Comparison of ENCODE assay signal across 7 mouse cellular contexts in the genomic region with DNA sequence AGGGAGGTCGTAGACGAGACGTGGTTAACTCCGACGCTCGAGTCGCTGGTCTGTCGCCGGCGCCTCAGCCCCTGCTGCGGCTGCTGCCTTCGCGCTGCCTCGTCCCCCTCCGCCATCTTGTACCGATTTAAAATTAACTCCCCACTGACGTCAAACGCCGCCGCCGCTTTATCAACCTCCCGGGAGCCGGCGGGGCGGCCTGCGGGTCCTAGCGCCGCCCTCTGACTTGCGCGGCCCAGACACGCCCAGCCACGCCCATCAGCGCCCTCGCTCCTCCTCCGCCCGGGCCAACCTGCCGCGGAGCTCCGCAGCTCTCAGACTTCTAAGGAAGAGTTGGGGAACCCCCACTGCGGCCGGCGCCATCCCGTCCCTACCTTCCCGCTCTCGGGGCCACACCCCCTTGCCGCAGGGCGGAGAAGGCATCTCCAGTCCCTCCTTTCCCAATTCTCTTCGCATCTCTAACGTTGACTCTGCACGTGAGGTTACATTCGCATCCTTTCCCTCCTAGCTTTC. TPM values are rescaled to one million over a fixed set of nuclear protein-coding genes. Genes with fewer than 3 reads are reported as not detected.
A peak's percentile ranks its signal among the peaks of the same experiment; 100 is the strongest.
DNase-seq lines count a peak whose midpoint lies in the region; ATAC-seq and TF ChIP-seq lines count a peak whose summit lies in the region.

A gene (minus strand): TSS at position 213 of the 513 bp plus-strand sequence.

- no peaks in the 10 kb centered on the region for H3K9me3 ChIP-seq in intestine, postnatal 0 days (ENCODE audit: control insufficient read depth)
- no peaks in the 10 kb centered on the region for H3K9me3 ChIP-seq in midbrain, embryonic 12.5 days

- DNase-seq in adrenal gland, adult 8-10 months = peak; percentile 93
- DNase-seq in embryo, embryonic 9.5 days (ENCODE audit: extremely low spot score) = peak; percentile 94
- DNase-seq in gonadal fat pad, adult 2 months (ENCODE audit: low read depth) = no peak
- peak; percentile 94 for DNase-seq in left cerebral cortex, postnatal 4 days

- H3K27ac ChIP-seq in intestine, postnatal 0 days (ENCODE audit: low read depth, low read length) = peak within 1 kb of the TSS; percentile 99
- H3K27ac ChIP-seq in midbrain, embryonic 12.5 days (replicated peaks) = peak within 1 kb of the TSS; percentile 94
- peak within 1 kb of the TSS; percentile 96 for H3K27ac ChIP-seq in small intestine, adult 2 months (ENCODE audit: insufficient read depth, low read depth, low read length)

- peak; percentile 85 for ATAC-seq in intestine, postnatal 0 days
- ATAC-seq in midbrain, embryonic 12.5 days (ENCODE audit: low FRiP score, low read depth) = peak; percentile 94

- no peaks in the 10 kb centered on the region for H3K27me3 ChIP-seq in intestine, postnatal 0 days (replicated peaks; ENCODE audit: control insufficient read depth, insufficient read depth, low read length)
- peaks cover 21% of the 10 kb centered on the region for H3K27me3 ChIP-seq in midbrain, embryonic 12.5 days
- no peaks in the 10 kb centered on the region for H3K27me3 ChIP-seq in small intestine, adult 2 months (ENCODE audit: control insufficient read depth, insufficient read depth, low read length)

- peak within 1 kb of the TSS; percentile 89 for H3K4me3 ChIP-seq in intestine, postnatal 0 days (ENCODE audit: low read depth, low read length)
- H3K4me3 ChIP-seq in midbrain, embryonic 12.5 days = peak within 1 kb of the TSS; percentile 88
- peak within 1 kb of the TSS; percentile 74 for H3K4me3 ChIP-seq in small intestine, adult 2 months (ENCODE audit: low read depth, low read length)

- WGBS in intestine, postnatal 0 days = under 1% methylated on average over 49 of the region's 51 CpGs
- under 1% methylated on average over 49 of the region's 51 CpGs for whole genome bisulfite sequencing in midbrain, embryonic 12.5 days
- whole genome bisulfite sequencing in small intestine, adult 2 months = under 1% methylated on average over 51 of the region's 51 CpGs

- peak; percentile 94 for TF ChIP-seq POLR2A in small intestine, adult 2 months (IDR thresholded peaks at IDR 0.05; ENCODE audit: low read depth, low read length)

- peak within 1 kb of the TSS; percentile 83 for H3K4me2 ChIP-seq in intestine, postnatal 0 days (replicated peaks; ENCODE audit: low read depth)
- peak within 1 kb of the TSS; percentile 84 for H3K4me2 ChIP-seq in midbrain, embryonic 12.5 days (replicated peaks)

- H3K4me1 ChIP-seq in intestine, postnatal 0 days (replicated peaks; ENCODE audit: control insufficient read depth, insufficient read depth, low read length) = no peaks in the 10 kb centered on the region
- peaks cover 20% of the 10 kb centered on the region for H3K4me1 ChIP-seq in midbrain, embryonic 12.5 days
- H3K4me1 ChIP-seq in small intestine, adult 2 months (ENCODE audit: control insufficient read depth, insufficient read depth, insufficient read length, low read length) = peaks cover 6% of the 10 kb centered on the region; the same call in 1 of the 2 replicates

- peak within 1 kb of the TSS; percentile 100 for H3K9ac ChIP-seq in intestine, postnatal 0 days (ENCODE audit: low read depth, low read length)
- H3K9ac ChIP-seq in midbrain, embryonic 12.5 days (replicated peaks) = peak within 1 kb of the TSS; percentile 92

- H3K36me3 ChIP-seq in intestine, postnatal 0 days (ENCODE audit: control insufficient read depth, insufficient read depth) = no peaks in the 10 kb centered on the region
- H3K36me3 ChIP-seq in midbrain, embryonic 12.5 days = no peaks in the 10 kb centered on the region
- no peaks in the 10 kb centered on the region for H3K36me3 ChIP-seq in small intestine, adult 2 months (ENCODE audit: control insufficient read depth, insufficient read depth, low read length)

- intact Hi-C loops in left cerebral cortex, postnatal 4 days (cut with DNase I) = no loop called here

- peak; percentile 22 for TF ChIP-seq CTCF in intestine, postnatal 0 days (IDR thresholded peaks at IDR 0.05; ENCODE audit: low read depth)
- no peak for TF ChIP-seq CTCF in small intestine, adult 2 months (IDR thresholded peaks at IDR 0.05; ENCODE audit: extremely low read depth, insufficient read length, insufficient replicate concordance, low read depth, low read length)

RNA-seq across cellular contexts. Expression of the gene that starts here (rescaled TPM):
- total RNA-seq in adrenal gland, adult 8-10 months (2022) = 10 to 100 TPM; 44.4 to 79.1 (median 59.9) TPM
- 14.8 and 17.3 TPM in 2 replicates for polyA plus RNA-seq in gonadal fat pad, adult 2 months (2012; rRNA removed)
- 110 and 112 TPM in 2 replicates for polyA plus RNA-seq in intestine, postnatal 0 days (2015; fragmentation: Nextera tagmentation; extraction: Ambion mirVana)
- total RNA-seq in left cerebral cortex, postnatal 4 days (2021) = 10 to 100 TPM; 61.0 to 67.1 TPM
- polyA plus RNA-seq in midbrain, embryonic 12.5 days (2016; fragmentation: Nextera tagmentation; extraction: Ambion mirVana) = 38.5 and 39.2 TPM in 2 replicates
- 4.8 and 12.8 TPM in 2 replicates for polyA plus RNA-seq in small intestine, adult 2 months (2012; rRNA removed)
